Mouse (Mus musculus): ENCODE measurements around the gene Cyp4a10. TPM values are rescaled to one million over a fixed set of nuclear protein-coding genes. Genes with fewer than 3 reads are reported as not detected.
"Not testable (repeated sequence)": the region's sequence is repeated elsewhere in the genome, so short reads cannot be mapped to it uniquely, and the experiment has no call there.

Gene Cyp4a10
- polyA plus RNA-seq, 1 experiment from 2014 or later, result not detected

- Histone ChIP-seq H3K36me3 (no peaks in the 10 kb centered on the region), H3K9me3 (no peaks in the 10 kb centered on the region), H3K4me3 (no peak overlapping the region), H3K4me2 (replicated peaks) (no peak overlapping the region), H3K4me1 (no peaks in the 10 kb centered on the region), H3K9ac (no peak overlapping the region), H3K27me3 (no peaks in the 10 kb centered on the region), H3K27ac (no peak overlapping the region)
- 75% methylated on average over 2 of the region's 2 CpGs for WGBS
- ATAC-seq (ENCODE audit: insufficient number of reproducible peaks, insufficient read depth, low FRiP score, low TSS enrichment), result no peak
Measured at GRCm38 (mm10) chr4:115555513-115555912, 37.4 kb downstream of the Cyp4a10 start.

GRCm38 (mm10) chr4:115557861-115558561 lies 39.9 kb downstream of the Cyp4a10 start:
- H3K9ac ChIP-seq, result no peak overlapping the region
- no peak overlapping the region for H3K27ac ChIP-seq
- WGBS, result 55% methylated on average over 4 of the region's 4 CpGs
- no peak for ATAC-seq (ENCODE audit: insufficient number of reproducible peaks, insufficient read depth, low FRiP score, low TSS enrichment)
- no peak overlapping the region for H3K4me3 ChIP-seq
- H3K27me3 ChIP-seq, result no peaks in the 10 kb centered on the region
- no peaks in the 10 kb centered on the region for H3K9me3 ChIP-seq
- no peaks in the 10 kb centered on the region for H3K4me1 ChIP-seq
- H3K36me3 ChIP-seq, result no peaks in the 10 kb centered on the region
- no peak overlapping the region for H3K4me2 ChIP-seq (replicated peaks)

- ATAC-seq (ENCODE audit: insufficient number of reproducible peaks, insufficient read depth, low FRiP score, low TSS enrichment), result not testable (repeated sequence)
- 69% methylated on average over 5 of the region's 5 CpGs for WGBS
Measured at GRCm38 (mm10) chr4:115561236-115561635, 43.2 kb downstream of the Cyp4a10 start.

GRCm38 (mm10) chr4:115563401-115563800 lies 45.3 kb downstream of the Cyp4a10 start, which contains the start of gene Cyp4a31:
Gene Cyp4a31, plus strand, starts transcription at chr4:115563649.
- H3K4me3 ChIP-seq, result no peak within 1 kb of the TSS
- H3K9me3 ChIP-seq, result no peaks in the 10 kb centered on the region
- H3K9ac ChIP-seq, result no peak within 1 kb of the TSS
- H3K27ac ChIP-seq, result no peak within 1 kb of the TSS
- 84% methylated on average over 3 of the region's 3 CpGs for WGBS
- H3K36me3 ChIP-seq, result no peaks in the 10 kb centered on the region
- ATAC-seq (ENCODE audit: insufficient number of reproducible peaks, insufficient read depth, low FRiP score, low TSS enrichment), result no peak
- H3K4me1 ChIP-seq, result no peaks in the 10 kb centered on the region
- H3K27me3 ChIP-seq, result no peaks in the 10 kb centered on the region
- H3K4me2 ChIP-seq (replicated peaks), result no peak within 1 kb of the TSS

More at GRCm38 (mm10) chr4:115561236-115561635, 43.2 kb downstream of the Cyp4a10 start:
- H3K4me3 ChIP-seq; H3K27me3 ChIP-seq; H3K4me2 ChIP-seq (replicated peaks); H3K9ac ChIP-seq; H3K9me3 ChIP-seq; H3K27ac ChIP-seq; H3K4me1 ChIP-seq; H3K36me3 ChIP-seq: not testable (repeated sequence)

- not testable (repeated sequence) for H3K27me3 ChIP-seq; H3K4me1 ChIP-seq; H3K9me3 ChIP-seq; H3K4me3 ChIP-seq; H3K4me2 ChIP-seq (replicated peaks); ATAC-seq (ENCODE audit: insufficient number of reproducible peaks, insufficient read depth, low FRiP score, low TSS enrichment); H3K27ac ChIP-seq; H3K36me3 ChIP-seq; H3K9ac ChIP-seq
- WGBS, result 76% methylated on average over 6 of the region's 6 CpGs
Measured at GRCm38 (mm10) chr4:115564469-115565225, 46.6 kb downstream of the Cyp4a10 start.

- Histone ChIP-seq H3K36me3 (no peaks in the 10 kb centered on the region), H3K9ac (no peak overlapping the region), H3K4me2 (replicated peaks) (no peak overlapping the region), H3K27me3 (no peaks in the 10 kb centered on the region), H3K4me1 (no peaks in the 10 kb centered on the region), H3K9me3 (no peaks in the 10 kb centered on the region), H3K4me3 (no peak overlapping the region), H3K27ac (no peak overlapping the region)
- WGBS, result 77% methylated on average over 3 of the region's 3 CpGs
- no peak for ATAC-seq (ENCODE audit: insufficient number of reproducible peaks, insufficient read depth, low FRiP score, low TSS enrichment)
Measured at GRCm38 (mm10) chr4:115575255-115575654, 57.2 kb downstream of the Cyp4a10 start.

- no peak overlapping the region for H3K27ac ChIP-seq
- WGBS, result 83% methylated on average over 2 of the region's 2 CpGs
- H3K4me3 ChIP-seq, result no peak overlapping the region
- H3K27me3 ChIP-seq, result no peaks in the 10 kb centered on the region
- no peak for ATAC-seq (ENCODE audit: insufficient number of reproducible peaks, insufficient read depth, low FRiP score, low TSS enrichment)
- H3K9me3 ChIP-seq, result no peaks in the 10 kb centered on the region
- H3K9ac ChIP-seq, result no peak overlapping the region
- H3K4me2 ChIP-seq (replicated peaks), result no peak overlapping the region
- no peaks in the 10 kb centered on the region for H3K4me1 ChIP-seq
- no peaks in the 10 kb centered on the region for H3K36me3 ChIP-seq
Measured at GRCm38 (mm10) chr4:115575776-115576175, 57.7 kb downstream of the Cyp4a10 start.

- no peak for ATAC-seq (ENCODE audit: insufficient number of reproducible peaks, insufficient read depth, low FRiP score, low TSS enrichment)
Measured at GRCm38 (mm10) chr4:115583036-115583435, 65.0 kb downstream of the Cyp4a10 start.

More at GRCm38 (mm10) chr4:115583036-115583435, 65.0 kb downstream of the Cyp4a10 start:
- Histone ChIP-seq H3K9ac (no peak overlapping the region), H3K4me1 (no peaks in the 10 kb centered on the region), H3K27me3 (no peaks in the 10 kb centered on the region), H3K4me3 (no peak overlapping the region), H3K9me3 (no peaks in the 10 kb centered on the region), H3K4me2 (replicated peaks) (no peak overlapping the region), H3K27ac (no peak overlapping the region), H3K36me3 (no peaks in the 10 kb centered on the region)

Other genes with a start within 250 kb of the Cyp4a10 start
- gene Cyp4a12a, start 219.2 kb upstream of the Cyp4a10 start, polyA plus RNA-seq (2016; fragmentation: Nextera tagmentation; extraction: Ambion mirVana), result not detected in 2 replicates
- not detected in 2 replicates for gene Cyp4a12b, start 106.6 kb upstream of the Cyp4a10 start, polyA plus RNA-seq (2016; fragmentation: Nextera tagmentation; extraction: Ambion mirVana)
- not detected in 2 replicates for gene Cyp4a30b, start 65.7 kb upstream of the Cyp4a10 start, polyA plus RNA-seq (2016; fragmentation: Nextera tagmentation; extraction: Ambion mirVana)
- not detected in 2 replicates for gene Cyp4a14, start 22.1 kb upstream of the Cyp4a10 start, polyA plus RNA-seq (2016; fragmentation: Nextera tagmentation; extraction: Ambion mirVana)
- gene Cyp4a31, start 45.4 kb downstream of the Cyp4a10 start, polyA plus RNA-seq (2016; fragmentation: Nextera tagmentation; extraction: Ambion mirVana), result not detected in 2 replicates
- not detected in 2 replicates for gene Cyp4a32, start 82.7 kb downstream of the Cyp4a10 start, polyA plus RNA-seq (2016; fragmentation: Nextera tagmentation; extraction: Ambion mirVana)
- 0.22 TPM in 1 of 2 replicates, not detected in the other for gene Cyp4b1, start 129.5 kb downstream of the Cyp4a10 start, polyA plus RNA-seq (2016; fragmentation: Nextera tagmentation; extraction: Ambion mirVana)
- gene Efcab14, start 219.5 kb downstream of the Cyp4a10 start, polyA plus RNA-seq (2016; fragmentation: Nextera tagmentation; extraction: Ambion mirVana), result 32.5 and 34.1 TPM in 2 replicates

All from embryonic facial prominence, embryonic 12.5 days (tissue).